Mouse (Mus musculus) spleen, adult 2 months (tissue): ENCODE results near the gene Serpina3k.
"Not testable (repeated sequence)": the region's sequence is repeated elsewhere in the genome, so short reads cannot be mapped to it uniquely, and the experiment has no call there.

Experiments used
- CTCF ChIP-seq: fragments of 200-500 bp; IDR thresholded peaks from 2 replicates; pipeline ENCODE4 v1.5.1; 2011; ENCODE audit warnings: mild to moderate bottlenecking, inconsistent platforms; ENCODE audit not compliant: insufficient read depth, insufficient read length, insufficient replicate concordance; ENCODE audit errors: extremely low read depth
- POLR2A ChIP-seq: fragments of 200-500 bp; IDR thresholded peaks from 2 replicates; pipeline ENCODE4 v1.6.1; 2011; ENCODE audit warnings: low read depth, low read length, inconsistent platforms

- TF ChIP-seq POLR2A, CTCF: not testable (repeated sequence)
Observed at GRCm38 (mm10) chr12:104378815-104379214, 40.5 kb downstream of the Serpina3k start.
